Mouse (Mus musculus) embryonic fibroblast, embryonic 13.5 days (primary cell): ENCODE measurements around the gene Chst12.

Experiments
- CTCF ChIP-seq: IDR thresholded peaks from 2 replicates; pipeline ENCODE4 v1.5.1; 2011; ENCODE audit warnings: mild to moderate bottlenecking, control low read depth, low read length, moderate library complexity, borderline replicate concordance; ENCODE audit not compliant: insufficient read depth
- POLR2A ChIP-seq: IDR thresholded peaks from 2 replicates; pipeline ENCODE4 v1.6.1; 2011; ENCODE audit warnings: low read depth, mild to moderate bottlenecking, control low read depth, low read length, moderate library complexity

DNA sequence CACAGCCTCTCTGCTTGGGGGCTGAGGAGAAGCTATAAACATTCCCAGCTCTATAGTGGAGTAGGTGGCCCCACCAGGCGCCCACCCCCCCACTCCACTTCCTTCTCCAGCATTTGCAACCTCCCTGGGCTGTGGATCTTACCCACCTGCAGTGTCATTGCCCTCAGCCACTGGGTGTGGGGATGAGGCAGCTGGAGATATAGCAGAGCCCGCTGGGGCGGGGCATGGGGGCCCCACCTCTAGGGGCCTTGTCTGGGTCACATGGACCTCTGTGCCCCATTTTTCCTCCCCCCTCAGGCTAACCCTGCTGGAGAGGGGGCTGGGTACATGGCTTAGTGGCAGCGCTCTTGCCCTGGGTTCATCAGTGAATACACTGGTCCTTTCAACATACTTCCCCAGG is 59.5 kb downstream of the Chst12 start, which contains the start of gene Grifin:
- TF ChIP-seq POLR2A (no peak), CTCF (no peak)
